Mouse (Mus musculus) myocyte (in vitro differentiated cells): ENCODE data around the gene Dcaf10. TPM values are rescaled to one million over a fixed set of nuclear protein-coding genes. Genes with fewer than 3 reads are reported as not detected.

Source experiments
- H3K27me3 ChIP-seq: one replicate; pipeline ENCODE4 v1.6.1; 2011; ENCODE audit not compliant: control insufficient read depth, insufficient read depth, insufficient read length
- H3K36me3 ChIP-seq: one replicate; pipeline ENCODE4 v1.6.1; 2011; ENCODE audit not compliant: control insufficient read depth, insufficient read depth
- H3K4me2 ChIP-seq: one replicate; pipeline ENCODE4 v1.6.1; 2011; ENCODE audit warnings: low read depth, control low read depth
- H3K4me3 ChIP-seq: one replicate; pipeline ENCODE4 v1.5.1; 2011; ENCODE audit warnings: mild to moderate bottlenecking, control low read depth, moderate library complexity
- H3K79me2 ChIP-seq: one replicate; pipeline ENCODE4 v1.6.1; 2011; ENCODE audit not compliant: control insufficient read depth, insufficient read depth
- H3ac ChIP-seq: one replicate; pipeline ENCODE4 v1.6.1; 2011; ENCODE audit not compliant: control insufficient read depth, insufficient read length
- CEBPB ChIP-seq: IDR thresholded peaks from 2 replicates; pipeline ENCODE4 v1.6.1; 2011; ENCODE audit warnings: mild to moderate bottlenecking, moderate library complexity; ENCODE audit not compliant: poor library complexity, insufficient read depth, severe bottlenecking
- E2F4 ChIP-seq: IDR thresholded peaks from one replicate; pipeline ENCODE4 v1.6.1; 2011; ENCODE audit warnings: mild to moderate bottlenecking, control low read depth, moderate library complexity; ENCODE audit not compliant: insufficient read depth
- MAX ChIP-seq: IDR thresholded peaks from one replicate; pipeline ENCODE4 v1.6.1; 2011; ENCODE audit warnings: low read depth, mild to moderate bottlenecking, control low read depth
- MYOD1 ChIP-seq, 3 experiments: IDR thresholded peaks; one replicate each; pipeline ENCODE4 v1.6.1; 2011; ENCODE audit warnings: control low read depth in 2 of 3, low read depth in 2 of 3, mild to moderate bottlenecking in 2 of 3, moderate library complexity in 1 of 3; ENCODE audit not compliant: insufficient read length in 2 of 3, control insufficient read depth in 1 of 3
- MYOG ChIP-seq, 3 experiments: IDR thresholded peaks; one replicate each; pipeline ENCODE4 v1.6.1; 2011; ENCODE audit warnings: control low read depth in 2 of 3, low read depth in 2 of 3, mild to moderate bottlenecking in 2 of 3; ENCODE audit not compliant: insufficient read length in 2 of 3, control insufficient read depth in 1 of 3, insufficient read depth in 1 of 3
- POLR2A ChIP-seq: IDR thresholded peaks from one replicate; pipeline ENCODE4 v1.6.1; 2011; ENCODE audit warnings: low read depth, mild to moderate bottlenecking, control low read depth, moderate library complexity; ENCODE audit not compliant: insufficient read length
- POLR2AphosphoS2 ChIP-seq: IDR thresholded peaks from one replicate; pipeline ENCODE4 v1.6.1; 2011; ENCODE audit warnings: low read depth, control low read depth; ENCODE audit not compliant: insufficient read length
- REST ChIP-seq: IDR thresholded peaks from one replicate; pipeline ENCODE4 v1.6.1; 2011; ENCODE audit warnings: mild to moderate bottlenecking, control low read depth, moderate library complexity; ENCODE audit not compliant: insufficient read depth, insufficient read length
- SRF ChIP-seq: IDR thresholded peaks from one replicate; pipeline ENCODE4 v1.6.1; 2011; ENCODE audit warnings: low read depth; ENCODE audit not compliant: control insufficient read depth, insufficient read length
- TCF12 ChIP-seq: IDR thresholded peaks from one replicate; pipeline ENCODE4 v1.6.1; 2011; ENCODE audit warnings: mild to moderate bottlenecking, control low read depth; ENCODE audit not compliant: poor library complexity, insufficient read depth, severe bottlenecking
- TCF3 ChIP-seq: IDR thresholded peaks from one replicate; pipeline ENCODE4 v1.6.1; 2011; ENCODE audit warnings: low read depth, control low read depth; ENCODE audit not compliant: insufficient read length
- USF1 ChIP-seq: IDR thresholded peaks from one replicate; pipeline ENCODE4 v1.6.1; 2011; ENCODE audit warnings: low read depth, mild to moderate bottlenecking, control low read depth, moderate library complexity
- polyA plus RNA-seq: library from polyadenylated mRNA; unstranded; fragments of >200 nt; fragmentation: generic; extraction: Trizol; gene quantifications from one replicate; pipeline ENCODE4 v1.2.1, GENCODE M21; 2012; ENCODE audit warnings: missing spikeins

Gene Dcaf10
- polyA plus RNA-seq, 1 experiment = 9.3 TPM

DNA sequence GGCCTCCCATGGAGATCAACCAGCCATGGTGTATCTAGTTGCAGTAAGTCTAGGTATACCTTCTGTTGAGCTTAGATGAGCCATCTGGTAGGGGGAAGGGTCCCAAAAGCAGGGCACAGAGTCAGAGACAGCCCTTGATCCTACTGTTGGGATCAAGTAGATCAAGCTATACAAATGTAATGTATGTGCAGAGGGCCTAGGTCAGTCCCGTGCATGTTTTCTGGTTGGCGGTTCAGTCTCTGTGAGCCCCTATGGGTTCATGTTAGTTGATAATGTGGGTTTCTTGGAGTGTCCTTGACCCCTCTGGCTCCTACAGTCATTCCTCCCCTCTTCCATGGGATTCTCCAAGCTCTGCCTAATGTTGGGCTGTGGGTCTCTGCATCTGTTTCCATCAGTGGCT is 30.8 kb upstream of the Dcaf10 start:
- Histone ChIP-seq H3K27me3 (no peaks in the 10 kb centered on the region), H3ac (no peak overlapping the region), H3K4me3 (no peak overlapping the region), H3K4me2 (no peak overlapping the region), H3K36me3 (peaks cover 10% of the 10 kb centered on the region), H3K79me2 (no peaks in the 10 kb centered on the region)
- TF ChIP-seq MYOD1 (IDR thresholded peaks at IDR 0.05; ENCODE audit: control insufficient read depth in 1 of 3, insufficient read length in 2 of 3, low read depth in 2 of 3) (no peak), POLR2A (no peak), REST (no peak), MYOG (IDR thresholded peaks at IDR 0.05; ENCODE audit: control insufficient read depth in 1 of 3, insufficient read depth in 1 of 3, insufficient read length in 2 of 3, low read depth in 2 of 3) (no peak), TCF3 (no peak), MAX (no peak), E2F4 (no peak), POLR2AphosphoS2 (no peak), CEBPB (no peak), USF1 (no peak), TCF12 (no peak), SRF (no peak)

DNA sequence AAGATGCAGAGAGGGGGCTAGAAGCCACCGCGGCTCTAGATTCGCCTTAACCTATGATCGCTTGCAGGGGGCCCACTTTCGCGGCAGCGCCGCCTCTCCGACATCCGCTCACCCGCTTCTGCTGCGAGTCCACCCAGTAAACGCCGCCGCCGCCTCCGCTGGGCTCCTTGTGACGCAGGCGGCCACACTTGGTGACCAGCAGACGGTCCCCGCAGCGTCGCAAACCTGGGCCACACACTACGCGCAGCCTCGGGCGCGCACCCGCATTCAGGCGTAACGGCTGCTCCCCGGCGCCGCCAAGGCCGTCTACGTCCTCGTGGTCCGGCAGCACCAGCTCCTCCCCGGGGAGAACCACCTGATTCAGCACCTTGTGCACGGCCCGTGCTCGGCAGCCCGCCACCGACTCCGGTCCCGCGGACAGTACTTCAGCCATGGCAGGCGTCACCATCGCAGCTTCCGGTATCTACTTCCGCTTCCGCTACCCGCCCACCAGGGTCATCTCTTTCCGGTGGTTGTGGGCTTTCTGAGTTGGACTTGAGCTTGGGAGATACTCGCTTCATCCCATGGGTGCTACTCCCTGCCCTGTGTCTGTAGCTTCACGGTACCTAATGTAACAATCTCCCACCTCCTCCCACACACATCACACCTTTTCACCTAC is 21.6 kb upstream of the Dcaf10 start:
- peak overlapping the region; percentile 39 for H3ac ChIP-seq
- peaks cover 12% of the 10 kb centered on the region for H3K79me2 ChIP-seq
- H3K4me3 ChIP-seq = peak overlapping the region; percentile 65
- peaks cover 4% of the 10 kb centered on the region for H3K36me3 ChIP-seq
- H3K27me3 ChIP-seq = no peaks in the 10 kb centered on the region
- peak; percentile 94 for TF ChIP-seq POLR2A
- peak; percentile 85 for TF ChIP-seq POLR2AphosphoS2
- no peak for TF ChIP-seq CEBPB
- TF ChIP-seq MYOD1 (IDR thresholded peaks at IDR 0.05; ENCODE audit: control insufficient read depth in 1 of 3, insufficient read length in 2 of 3, low read depth in 2 of 3) = peak in 1 of 3 experiments; percentile 42
- peak in 2 of 3 experiments; percentile 29 to 49 for TF ChIP-seq MYOG (IDR thresholded peaks at IDR 0.05; ENCODE audit: control insufficient read depth in 1 of 3, insufficient read depth in 1 of 3, insufficient read length in 2 of 3, low read depth in 2 of 3)
- no peak for TF ChIP-seq E2F4
- H3K4me2 ChIP-seq = peak overlapping the region; percentile 81

DNA sequence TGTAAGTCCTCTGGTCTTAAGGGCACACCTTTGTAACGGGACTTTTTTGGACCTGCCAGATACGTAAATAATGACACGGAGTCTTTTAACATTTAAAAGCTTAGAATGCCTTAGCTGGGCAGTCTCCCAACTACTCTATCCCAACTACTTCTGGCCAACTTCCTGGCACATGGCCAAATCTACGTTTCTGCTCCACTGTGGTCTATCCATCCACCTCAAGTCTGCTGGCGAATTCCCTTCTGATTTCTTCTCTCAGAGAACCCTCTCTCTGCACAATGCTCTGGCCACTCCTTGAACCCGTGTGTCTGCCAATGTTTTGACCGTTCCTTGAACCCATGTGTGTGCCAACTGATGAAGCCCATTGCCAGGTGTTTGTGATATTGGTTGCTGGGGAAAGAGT is 10.8 kb upstream of the Dcaf10 start:
- Histone ChIP-seq H3K27me3 (no peaks in the 10 kb centered on the region), H3K4me3 (no peak overlapping the region), H3K4me2 (no peak overlapping the region), H3K79me2 (no peaks in the 10 kb centered on the region), H3ac (no peak overlapping the region), H3K36me3 (no peaks in the 10 kb centered on the region)
- no peak for TF ChIP-seq TCF3
- TF ChIP-seq POLR2A = no peak
- TF ChIP-seq POLR2AphosphoS2 = no peak
- TF ChIP-seq E2F4 = no peak
- no peak for TF ChIP-seq REST
- TF ChIP-seq USF1 = no peak
- no peak for TF ChIP-seq TCF12
- TF ChIP-seq MYOG (IDR thresholded peaks at IDR 0.05; ENCODE audit: control insufficient read depth in 1 of 3, insufficient read depth in 1 of 3, insufficient read length in 2 of 3, low read depth in 2 of 3) = no peak
- TF ChIP-seq MAX = no peak
- TF ChIP-seq SRF = no peak
- no peak for TF ChIP-seq MYOD1 (IDR thresholded peaks at IDR 0.05; ENCODE audit: control insufficient read depth in 1 of 3, insufficient read length in 2 of 3, low read depth in 2 of 3)

DNA sequence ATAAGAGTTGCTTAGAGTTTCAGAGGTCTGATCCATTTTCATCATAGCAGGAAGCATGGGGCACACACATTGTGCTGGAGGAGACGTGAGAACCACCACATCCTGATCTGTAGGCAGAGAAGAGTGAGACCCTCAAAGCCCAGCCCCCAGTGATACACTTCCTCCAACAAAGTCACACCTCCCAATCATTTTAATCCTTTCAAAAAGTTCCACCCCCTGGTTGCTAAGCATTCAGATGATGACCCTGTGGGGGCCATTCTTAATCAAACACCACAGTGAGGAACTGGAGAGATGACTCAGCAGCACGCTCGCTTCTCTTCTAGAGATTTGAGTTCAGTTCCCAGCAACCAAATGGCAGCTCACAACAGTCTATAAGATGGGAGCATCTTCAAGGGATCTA is 9.4 kb upstream of the Dcaf10 start:
- H3K4me3 ChIP-seq = no peak overlapping the region
- no peak overlapping the region for H3ac ChIP-seq
- H3K36me3 ChIP-seq = no peaks in the 10 kb centered on the region
- no peaks in the 10 kb centered on the region for H3K79me2 ChIP-seq
- TF ChIP-seq MYOG (IDR thresholded peaks at IDR 0.05; ENCODE audit: control insufficient read depth in 1 of 3, insufficient read depth in 1 of 3, insufficient read length in 2 of 3, low read depth in 2 of 3) = no peak
- H3K27me3 ChIP-seq = no peaks in the 10 kb centered on the region
- H3K4me2 ChIP-seq = no peak overlapping the region

DNA sequence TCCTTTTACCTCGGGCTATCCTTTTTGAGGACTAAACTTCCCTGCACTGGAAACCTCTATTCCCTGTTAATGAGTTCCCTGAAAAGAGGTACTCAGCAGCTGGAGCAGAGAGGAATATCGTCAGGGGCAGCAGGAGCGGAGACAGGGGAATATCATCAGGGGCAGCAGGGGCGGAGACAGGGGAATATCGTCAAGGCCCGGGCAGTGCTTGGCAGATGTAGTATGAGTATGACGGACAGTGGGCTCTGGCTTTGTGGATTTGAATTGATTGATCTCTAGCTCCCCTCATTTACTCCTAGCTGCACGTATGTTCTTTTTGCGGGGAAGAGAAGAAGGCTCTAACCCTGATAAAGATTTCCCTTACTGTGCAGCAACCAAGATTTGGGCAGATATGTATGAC is 675 bp upstream of the Dcaf10 start:
- H3K4me3 ChIP-seq = peak overlapping the region; percentile 73
- peaks cover 8% of the 10 kb centered on the region for H3K36me3 ChIP-seq
- peaks cover 38% of the 10 kb centered on the region for H3K79me2 ChIP-seq
- no peaks in the 10 kb centered on the region for H3K27me3 ChIP-seq
- peak overlapping the region; percentile 99 for H3K4me2 ChIP-seq
- H3ac ChIP-seq = peak overlapping the region; percentile 79
- TF ChIP-seq TCF12 (no peak), CEBPB (no peak), E2F4 (no peak), MAX (no peak), TCF3 (no peak), REST (no peak), SRF (no peak), POLR2A (no peak), MYOG (IDR thresholded peaks at IDR 0.05; ENCODE audit: control insufficient read depth in 1 of 3, insufficient read depth in 1 of 3, insufficient read length in 2 of 3, low read depth in 2 of 3) (no peak), POLR2AphosphoS2 (no peak), MYOD1 (IDR thresholded peaks at IDR 0.05; ENCODE audit: control insufficient read depth in 1 of 3, insufficient read length in 2 of 3, low read depth in 2 of 3) (no peak), USF1 (no peak)
